Mouse (Mus musculus): ENCODE data around the gene Spint2. TPM values are rescaled to one million over a fixed set of nuclear protein-coding genes. Genes with fewer than 3 reads are reported as not detected.

The Spint2 gene
- total and polyA plus RNA-seq, 2 experiments from 2014 or later: 36.7 to 127 TPM

GRCm38 (mm10) chr7:29293131-29294065, 11.7 kb upstream of the Spint2 start:
- Histone ChIP-seq H3K9ac (no peak overlapping the region), H3K9me3 (ENCODE audit: low read length) (no peaks in the 10 kb centered on the region), H3K4me2 (ENCODE audit: low read depth) (no peak overlapping the region), H3K4me1 (ENCODE audit: insufficient read depth) (0 out of 2 replicates have a peak, but pooled peaks cover 5% of the 10 kb centered on the region), H3K27me3 (ENCODE audit: insufficient read depth, low read length) (no peaks in the 10 kb centered on the region), H3K4me3 (ENCODE audit: low read depth, low read length) (no peak overlapping the region), H3K27ac (ENCODE audit: low read depth, low read length) (0 out of 2 replicates have a peak overlapping the region, but pooled peaks have one; percentile 9), H3K36me3 (ENCODE audit: insufficient read depth) (no peaks in the 10 kb centered on the region)
- DNase-seq (no peak), ATAC-seq (no peak)
- no peak for TF ChIP-seq CTCF (IDR thresholded peaks at IDR 0.05; ENCODE audit: low read depth)
- WGBS: 41% methylated on average over 19 of the region's 19 CpGs

GRCm38 (mm10) chr7:29292458-29293098, 10.9 kb upstream of the Spint2 start:
- no peak overlapping the region for H3K4me2 ChIP-seq (ENCODE audit: low read depth)
- H3K27ac ChIP-seq (ENCODE audit: low read depth, low read length): 0 out of 2 replicates have a peak overlapping the region, but pooled peaks have one; percentile 40
- WGBS: 28% methylated on average over 8 of the region's 8 CpGs
- ATAC-seq (no peak), DNase-seq (no peak)
- 0 out of 2 replicates have a peak, but pooled peaks cover 5% of the 10 kb centered on the region for H3K4me1 ChIP-seq (ENCODE audit: insufficient read depth)
- no peak overlapping the region for H3K4me3 ChIP-seq (ENCODE audit: low read depth, low read length)
- TF ChIP-seq CTCF (IDR thresholded peaks at IDR 0.05; ENCODE audit: low read depth): no peak
- H3K36me3 ChIP-seq (ENCODE audit: insufficient read depth): no peaks in the 10 kb centered on the region
- H3K9ac ChIP-seq: no peak overlapping the region; the same call in 1 of the 2 replicates
- no peaks in the 10 kb centered on the region for H3K9me3 ChIP-seq (ENCODE audit: low read length)
- H3K27me3 ChIP-seq (ENCODE audit: insufficient read depth, low read length): no peaks in the 10 kb centered on the region

GRCm38 (mm10) chr7:29291616-29292457, 10.1 kb upstream of the Spint2 start:
- H3K27me3 ChIP-seq (ENCODE audit: insufficient read depth, low read length): no peaks in the 10 kb centered on the region
- 30% methylated on average over 6 of the region's 7 CpGs for WGBS
- 0 out of 2 replicates have a peak, but pooled peaks cover 5% of the 10 kb centered on the region for H3K4me1 ChIP-seq (ENCODE audit: insufficient read depth)
- H3K4me3 ChIP-seq (ENCODE audit: low read depth, low read length): no peak overlapping the region
- no peak overlapping the region; the same call in 1 of the 2 replicates for H3K9ac ChIP-seq
- no peaks in the 10 kb centered on the region for H3K36me3 ChIP-seq (ENCODE audit: insufficient read depth)
- peak overlapping the region; percentile 45; the same call in 1 of the 2 replicates for H3K27ac ChIP-seq (ENCODE audit: low read depth, low read length)
- H3K9me3 ChIP-seq (ENCODE audit: low read length): no peaks in the 10 kb centered on the region
- ATAC-seq (peak; percentile 21; the same call in 1 of the 2 replicates), DNase-seq (no peak)
- TF ChIP-seq CTCF (IDR thresholded peaks at IDR 0.05; ENCODE audit: low read depth): no peak
- no peak overlapping the region for H3K4me2 ChIP-seq (ENCODE audit: low read depth)

GRCm38 (mm10) chr7:29290691-29291485, 9.2 kb upstream of the Spint2 start:
- DNase-seq: no peak
- WGBS: 42% methylated on average over 11 of the region's 11 CpGs

GRCm38 (mm10) chr7:29289856-29290255, 8.1 kb upstream of the Spint2 start:
- no peak overlapping the region for H3K27ac ChIP-seq (ENCODE audit: low read depth, low read length)
- no peak for DNase-seq
- no peak for ATAC-seq
- WGBS: 78% methylated on average over 6 of the region's 6 CpGs
- no peaks in the 10 kb centered on the region for H3K27me3 ChIP-seq (ENCODE audit: insufficient read depth, low read length)
- no peaks in the 10 kb centered on the region for H3K36me3 ChIP-seq (ENCODE audit: insufficient read depth)
- TF ChIP-seq CTCF (IDR thresholded peaks at IDR 0.05; ENCODE audit: low read depth): no peak
- H3K9me3 ChIP-seq (ENCODE audit: low read length): no peaks in the 10 kb centered on the region
- H3K9ac ChIP-seq: no peak overlapping the region
- no peak overlapping the region for H3K4me2 ChIP-seq (ENCODE audit: low read depth)
- no peak overlapping the region; the same call in 1 of the 2 replicates for H3K4me3 ChIP-seq (ENCODE audit: low read depth, low read length)
- 0 out of 2 replicates have a peak, but pooled peaks cover 5% of the 10 kb centered on the region for H3K4me1 ChIP-seq (ENCODE audit: insufficient read depth)

More at GRCm38 (mm10) chr7:29290691-29291485, 9.2 kb upstream of the Spint2 start:
- Histone ChIP-seq H3K36me3 (ENCODE audit: insufficient read depth) (no peaks in the 10 kb centered on the region), H3K4me3 (ENCODE audit: low read depth, low read length) (no peak overlapping the region), H3K27ac (ENCODE audit: low read depth, low read length) (peak overlapping the region; percentile 5; the same call in 1 of the 2 replicates), H3K4me2 (ENCODE audit: low read depth) (no peak overlapping the region), H3K27me3 (ENCODE audit: insufficient read depth, low read length) (no peaks in the 10 kb centered on the region), H3K4me1 (ENCODE audit: insufficient read depth) (0 out of 2 replicates have a peak, but pooled peaks cover 5% of the 10 kb centered on the region), H3K9me3 (ENCODE audit: low read length) (no peaks in the 10 kb centered on the region), H3K9ac (no peak overlapping the region)
- ATAC-seq: no peak
- no peak for TF ChIP-seq CTCF (IDR thresholded peaks at IDR 0.05; ENCODE audit: low read depth)

Data from forebrain, postnatal 0 days (tissue).